Mouse (Mus musculus) hindlimb bud, embryonic 11.5 days (tissue): Measurements from ENCODE around the gene 4933400A11Rik.

Experiments used
- DNase-seq: peaks from one replicate; pipeline ENCODE4 v3.0.0-alpha.2; 2012; ENCODE audit warnings: low read depth, low spot score; ENCODE audit errors: extremely low spot score

4933400A11Rik gene

DNA sequence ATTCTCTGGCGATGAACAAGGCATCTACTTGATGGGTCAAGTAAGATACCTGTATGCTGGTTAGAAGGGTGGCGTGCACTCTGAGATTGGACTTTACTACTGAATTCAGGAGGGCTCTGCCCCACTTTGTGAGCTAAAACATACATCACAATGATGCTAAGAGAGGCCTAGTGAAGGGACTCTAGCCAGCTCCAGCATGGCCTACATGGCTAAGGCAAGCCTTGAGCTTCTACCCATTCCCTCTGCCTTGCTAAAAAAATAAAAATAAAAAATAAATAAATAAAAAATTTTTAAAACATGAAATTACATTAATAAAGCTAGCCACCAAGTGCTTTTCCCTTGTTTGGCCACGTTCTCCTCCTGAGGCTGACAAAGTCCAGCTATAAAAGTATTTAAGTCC lies at the start of gene 4933400A11Rik:
4933400A11Rik (minus strand) TSS at position 101 of the 400 bp plus-strand sequence.
- DNase-seq = no peak

- no peak for DNase-seq
Measured at GRCm38 (mm10) chrX:169828136-169828535, 48.7 kb upstream of the 4933400A11Rik start.

GRCm38 (mm10) chrX:169827720-169828119 lies 48.3 kb upstream of the 4933400A11Rik start:
- DNase-seq = no peak

DNA sequence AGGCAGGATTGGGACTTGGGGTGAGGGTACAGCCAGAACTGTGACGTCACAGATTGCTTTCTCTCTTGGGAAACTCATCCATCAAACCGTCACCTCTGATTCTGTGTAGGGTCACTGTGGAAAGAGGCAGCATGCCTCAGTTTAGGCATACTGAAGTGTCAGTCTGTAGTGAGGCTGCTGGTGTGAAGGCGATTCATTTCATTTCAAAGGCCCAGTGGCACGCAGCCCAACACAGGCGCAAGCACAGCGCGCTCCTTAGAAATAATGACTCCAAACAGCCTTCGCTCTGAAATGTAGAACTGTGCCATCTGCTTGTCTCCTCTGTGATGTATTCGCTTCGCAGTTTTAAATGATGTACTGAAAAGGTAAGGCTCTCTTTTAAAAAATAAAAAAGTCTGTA lies 47.5 kb upstream of the 4933400A11Rik start:
- DNase-seq = no peak

- no peak for DNase-seq
Measured at GRCm38 (mm10) chrX:169813673-169814072, 34.2 kb upstream of the 4933400A11Rik start.

GRCm38 (mm10) chrX:169811783-169812182 lies 32.3 kb upstream of the 4933400A11Rik start:
- no peak for DNase-seq

- DNase-seq = no peak
Measured at GRCm38 (mm10) chrX:169811318-169811717, 31.9 kb upstream of the 4933400A11Rik start.

- no peak for DNase-seq
Measured at GRCm38 (mm10) chrX:169807744-169808143, 28.3 kb upstream of the 4933400A11Rik start.

- no peak for DNase-seq
Measured at GRCm38 (mm10) chrX:169805791-169806190, 26.4 kb upstream of the 4933400A11Rik start.

DNA sequence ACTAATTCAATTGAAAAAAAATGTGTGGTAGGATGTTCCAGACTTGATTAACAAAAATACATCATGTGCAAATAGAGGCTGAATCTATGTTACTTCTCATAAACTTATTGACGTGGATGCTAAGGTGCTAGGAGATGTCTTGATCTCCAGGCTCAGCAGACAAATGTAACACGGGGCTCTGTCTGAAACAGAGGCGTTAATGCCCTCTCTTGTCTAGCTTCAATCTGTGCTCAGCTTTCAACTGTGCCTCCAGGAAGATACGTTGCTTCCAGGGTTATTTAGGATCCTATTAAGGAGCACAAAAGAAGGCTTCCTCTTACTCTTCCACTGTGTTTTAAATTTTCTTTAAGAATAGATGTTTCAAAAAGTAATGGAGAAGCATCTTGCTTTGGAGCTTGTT lies 20.8 kb upstream of the 4933400A11Rik start:
- DNase-seq = no peak

DNA sequence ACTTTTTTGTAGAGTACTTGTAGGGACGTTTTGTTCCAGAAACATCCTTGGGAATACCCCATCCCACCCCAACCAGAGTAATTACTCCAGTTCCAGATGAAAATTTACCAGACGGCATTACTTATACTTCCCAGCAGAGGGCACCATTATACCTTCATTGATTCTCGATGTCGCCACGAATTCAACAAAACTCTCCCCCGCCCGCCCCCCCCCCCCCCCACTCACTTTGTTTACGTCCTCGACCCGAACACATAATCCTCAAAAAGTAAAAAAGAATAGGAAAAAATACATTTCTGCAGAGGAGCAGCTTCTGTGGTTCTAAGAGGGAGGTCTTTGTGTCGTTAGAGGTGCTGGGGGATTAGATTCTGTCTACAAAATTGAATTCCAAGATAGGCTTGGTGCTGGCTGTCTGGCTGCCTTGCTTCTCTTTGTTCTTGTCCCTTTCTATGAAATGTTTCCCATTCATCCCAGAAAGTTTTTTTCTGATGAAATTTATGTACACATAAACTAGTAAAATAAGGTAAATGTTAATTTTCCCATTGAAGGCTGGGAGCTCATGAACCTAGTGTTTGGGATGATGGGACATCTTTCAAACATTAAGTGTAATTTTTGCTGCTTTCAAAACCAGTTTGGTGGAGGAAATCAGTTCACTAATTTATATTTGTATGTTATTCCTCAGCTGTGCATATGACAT lies 19.7 kb upstream of the 4933400A11Rik start:
- DNase-seq = peak; percentile 20

DNA sequence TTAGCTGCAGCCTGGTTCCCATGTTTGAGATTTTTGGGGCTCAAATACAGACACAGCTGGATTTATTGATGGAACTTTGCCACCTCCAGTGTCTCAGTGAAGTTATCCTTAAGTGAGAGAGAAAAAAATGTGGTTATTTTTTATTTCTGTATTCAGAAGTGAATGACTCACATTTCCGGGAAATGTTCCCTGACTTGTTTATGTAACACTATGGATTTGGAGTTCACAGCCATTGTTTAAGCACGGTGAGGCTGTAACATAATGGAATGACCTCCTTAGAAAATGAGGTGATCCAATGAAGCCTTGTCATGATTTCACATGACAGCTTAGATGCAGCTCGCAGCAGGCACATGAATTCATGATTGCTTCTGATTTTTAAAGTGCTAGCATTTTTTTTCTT lies 17.7 kb upstream of the 4933400A11Rik start:
- DNase-seq = no peak

GRCm38 (mm10) chrX:169794831-169795311 lies 15.4 kb upstream of the 4933400A11Rik start:
- DNase-seq = no peak

DNA sequence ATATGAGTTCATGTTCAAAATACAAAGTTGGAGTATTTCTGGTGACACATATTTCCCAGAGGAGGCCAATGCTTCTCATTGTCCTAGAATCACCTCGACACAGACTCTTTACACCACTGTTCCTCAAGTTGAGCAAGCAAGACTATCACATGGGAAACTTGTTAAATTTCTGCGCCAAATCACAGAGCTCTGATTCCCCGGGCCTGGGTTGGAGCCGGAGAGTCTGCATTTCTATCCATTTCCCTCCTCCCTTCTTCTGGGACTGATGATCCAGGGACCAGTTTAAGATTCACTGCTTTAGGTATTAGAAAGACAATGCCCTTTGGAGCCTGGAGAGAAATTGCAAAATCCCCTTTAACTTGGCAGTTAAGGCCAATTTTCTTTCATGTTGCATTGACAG lies 15.0 kb upstream of the 4933400A11Rik start:
- DNase-seq = no peak

DNA sequence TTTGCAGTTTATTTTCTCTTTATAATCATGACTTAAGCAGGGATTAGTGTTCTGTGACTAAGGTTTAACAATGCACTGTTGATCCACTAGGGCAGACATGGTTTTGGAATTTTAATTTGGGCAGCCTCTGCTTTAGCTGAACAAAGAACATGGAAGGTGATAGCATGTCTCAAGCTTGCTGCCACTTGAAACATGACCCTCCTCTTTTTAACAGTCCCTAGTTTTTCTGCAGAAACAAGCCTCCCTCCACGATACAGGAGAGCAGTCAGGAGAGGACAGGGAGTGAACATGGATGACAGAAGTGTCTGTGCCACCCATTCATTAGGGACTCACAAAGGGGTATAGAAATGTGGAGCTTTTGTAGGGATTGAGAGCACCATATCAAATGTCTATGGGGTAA lies 13.4 kb upstream of the 4933400A11Rik start:
- no peak for DNase-seq

DNA sequence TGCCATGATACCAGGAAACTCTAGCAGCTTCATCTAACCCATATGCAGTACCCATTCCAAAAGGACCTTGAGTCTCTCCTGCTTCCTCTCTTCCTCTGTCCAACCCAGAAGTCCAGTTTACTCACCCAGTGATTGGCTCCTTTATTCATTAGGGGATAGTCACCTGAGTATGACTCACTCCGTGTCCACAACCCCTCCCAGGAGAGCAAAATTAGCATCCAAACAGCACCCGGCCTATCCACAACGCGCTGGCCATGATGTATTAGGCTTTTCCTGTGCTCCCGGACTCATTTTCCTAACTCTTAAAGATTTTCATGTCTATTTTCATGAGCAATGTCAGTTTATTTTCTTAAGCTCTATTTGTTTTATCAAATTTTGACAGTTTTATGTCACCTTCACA lies 10.3 kb upstream of the 4933400A11Rik start:
- no peak for DNase-seq

DNA sequence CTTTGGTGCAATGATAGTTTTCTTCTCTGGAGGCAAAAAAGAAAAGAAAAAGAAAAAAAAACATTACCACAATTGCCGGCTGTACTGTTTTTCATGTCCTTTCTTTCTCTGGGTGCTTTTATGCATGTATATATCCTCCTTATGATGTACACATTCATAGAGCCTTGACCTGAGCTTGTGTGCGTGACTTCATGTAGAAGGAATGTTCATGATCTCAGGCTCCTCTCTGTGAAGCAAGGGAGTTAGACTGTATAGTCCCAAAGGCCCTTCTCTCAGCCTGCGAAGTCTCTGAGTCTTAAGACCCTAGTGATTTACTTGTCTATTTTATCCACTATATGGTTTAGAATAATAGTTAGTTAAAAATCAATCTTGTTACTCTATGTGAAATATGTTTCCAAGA lies 21.4 kb downstream of the 4933400A11Rik start:
- DNase-seq = no peak

GRCm38 (mm10) chrX:169735387-169735969 lies 44.0 kb downstream of the 4933400A11Rik start:
- no peak for DNase-seq
